Mouse (Mus musculus) R1 (cell line): Measurements from ENCODE around the gene Fgfr2.
A peak's percentile ranks its signal among the peaks of the same experiment; 100 is the strongest.

ENCODE experiments used
- DNase-seq: peaks from one replicate; pipeline ENCODE4 v3.0.0-alpha.2; 2018; ENCODE audit warnings: low read depth, low spot score

The Fgfr2 gene

DNA sequence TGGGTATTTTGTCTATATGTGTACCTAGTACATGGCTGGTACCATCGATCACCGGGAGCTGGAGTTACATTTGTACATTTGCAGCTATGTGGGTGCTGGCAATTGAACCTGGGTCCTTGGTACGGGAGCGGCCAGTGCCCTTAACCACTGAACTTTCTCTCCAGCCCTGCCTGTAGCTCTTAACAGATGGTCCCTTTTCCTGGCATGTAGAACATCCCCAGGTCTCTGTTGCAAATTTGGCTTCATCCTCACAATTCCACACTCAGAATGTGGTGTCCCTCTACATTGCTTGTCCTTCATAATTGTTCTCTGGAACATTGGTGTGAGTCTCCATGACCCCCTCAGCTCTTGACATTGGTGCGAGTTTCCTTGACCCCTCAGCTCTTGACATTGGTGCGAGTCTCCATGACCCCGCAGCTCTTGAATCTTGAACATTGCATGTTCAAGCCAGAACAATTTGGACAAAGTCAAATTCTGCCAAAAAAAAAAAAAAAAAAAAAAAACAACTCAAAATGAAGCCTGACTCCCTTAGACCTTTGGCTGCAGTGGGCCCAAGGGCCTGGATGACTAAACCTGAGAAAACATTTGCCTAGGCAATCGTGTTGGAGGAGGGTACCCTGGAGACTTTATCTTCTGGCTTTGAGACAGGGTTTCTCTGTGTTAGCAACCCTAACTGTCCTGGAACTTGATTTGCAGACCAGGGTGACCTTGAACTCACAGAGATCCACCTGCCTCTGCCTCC is 816.3 kb downstream of the Fgfr2 start:
- no peak for DNase-seq

- no peak for DNase-seq
Observed at GRCm38 (mm10) chr7:132305492-132306375, 817.4 kb downstream of the Fgfr2 start.

DNA sequence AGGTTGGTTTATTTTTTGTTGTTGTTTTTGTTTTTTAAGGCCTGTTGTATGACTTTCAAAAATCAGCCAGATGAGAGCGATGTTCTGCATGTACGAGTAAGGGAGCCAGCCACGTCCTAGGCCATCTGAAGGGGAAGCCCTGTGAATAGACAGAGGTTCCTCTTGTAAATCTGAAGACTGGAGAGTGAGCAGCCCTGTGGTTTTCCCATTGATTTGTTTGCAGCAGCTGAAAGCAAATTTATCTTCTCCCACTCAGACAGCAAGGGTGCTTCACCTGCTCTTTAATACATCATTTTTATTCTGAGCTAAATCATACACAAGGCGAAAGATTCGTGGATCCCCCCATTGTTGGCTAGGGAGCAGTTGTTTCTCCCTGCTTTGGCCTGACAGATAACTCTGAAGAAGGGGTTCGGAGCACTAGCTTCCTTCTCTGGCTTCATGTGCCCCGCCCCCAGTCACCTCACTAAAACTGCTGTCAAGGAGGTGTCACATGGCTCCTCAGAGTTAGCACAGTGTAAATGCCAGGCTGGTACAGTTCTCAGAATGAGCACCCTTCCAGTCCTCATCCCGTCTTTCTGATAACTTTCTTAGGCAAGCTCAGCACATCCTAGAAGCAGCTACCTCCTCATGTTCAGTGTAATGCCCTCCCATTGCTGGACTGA is 818.6 kb downstream of the Fgfr2 start:
- no peak for DNase-seq

DNA sequence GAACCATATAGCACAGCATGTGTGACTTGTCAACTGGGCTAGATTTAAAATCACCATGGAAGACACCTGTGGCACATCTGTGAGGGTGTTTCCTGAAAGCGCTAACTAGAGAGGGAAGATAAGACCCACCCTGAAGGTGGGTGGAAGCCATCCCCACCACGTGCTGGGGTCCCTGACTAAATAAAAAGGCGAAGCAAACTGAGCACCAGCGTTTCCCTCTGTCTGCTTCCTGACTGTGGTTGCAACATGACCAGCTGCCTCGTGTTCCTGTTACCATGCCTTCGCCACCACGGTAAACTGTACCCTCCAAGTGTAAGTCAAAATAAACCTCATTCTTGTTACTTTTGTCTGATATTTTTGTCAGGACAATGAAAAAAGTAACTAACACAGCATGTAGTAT is 819.2 kb downstream of the Fgfr2 start:
- DNase-seq, result no peak

DNA sequence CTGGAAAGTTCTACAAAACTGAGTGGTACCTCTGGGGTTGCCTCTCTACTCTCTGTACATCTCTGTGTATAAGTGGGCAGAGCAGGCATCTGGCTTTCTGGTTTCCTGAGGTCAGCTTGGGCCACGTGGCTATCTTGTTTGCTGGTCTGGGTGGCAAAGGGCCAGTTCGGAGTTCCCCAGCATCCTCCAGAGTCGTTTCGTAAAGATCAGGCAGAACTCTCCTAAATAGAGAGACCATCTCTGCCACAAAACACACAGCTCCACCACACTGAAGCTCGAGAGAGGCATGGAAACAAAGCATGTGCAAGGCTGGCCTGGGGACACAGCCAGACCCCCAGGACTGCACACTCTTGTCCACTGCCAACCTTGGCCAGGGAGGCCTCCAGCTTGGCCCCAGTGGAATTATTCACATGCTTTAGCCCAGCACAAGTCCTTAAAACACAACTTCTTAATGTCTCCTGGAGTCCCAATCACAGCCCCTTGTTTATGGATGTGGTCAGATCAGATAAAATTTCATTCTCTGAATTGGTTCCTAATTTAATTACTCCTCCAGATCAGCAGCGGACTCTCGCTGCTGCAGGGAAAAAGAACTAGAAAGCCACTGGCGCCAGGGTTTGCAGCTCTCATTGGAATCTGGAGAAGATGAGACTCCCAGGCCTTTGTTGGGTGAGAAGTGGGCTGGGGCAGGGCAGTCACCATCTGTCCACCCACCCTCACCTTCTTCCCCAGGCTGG is 820.5 kb downstream of the Fgfr2 start:
- no peak for DNase-seq

GRCm38 (mm10) chr7:132299661-132300210 is 823.4 kb downstream of the Fgfr2 start:
- DNase-seq, result no peak

DNA sequence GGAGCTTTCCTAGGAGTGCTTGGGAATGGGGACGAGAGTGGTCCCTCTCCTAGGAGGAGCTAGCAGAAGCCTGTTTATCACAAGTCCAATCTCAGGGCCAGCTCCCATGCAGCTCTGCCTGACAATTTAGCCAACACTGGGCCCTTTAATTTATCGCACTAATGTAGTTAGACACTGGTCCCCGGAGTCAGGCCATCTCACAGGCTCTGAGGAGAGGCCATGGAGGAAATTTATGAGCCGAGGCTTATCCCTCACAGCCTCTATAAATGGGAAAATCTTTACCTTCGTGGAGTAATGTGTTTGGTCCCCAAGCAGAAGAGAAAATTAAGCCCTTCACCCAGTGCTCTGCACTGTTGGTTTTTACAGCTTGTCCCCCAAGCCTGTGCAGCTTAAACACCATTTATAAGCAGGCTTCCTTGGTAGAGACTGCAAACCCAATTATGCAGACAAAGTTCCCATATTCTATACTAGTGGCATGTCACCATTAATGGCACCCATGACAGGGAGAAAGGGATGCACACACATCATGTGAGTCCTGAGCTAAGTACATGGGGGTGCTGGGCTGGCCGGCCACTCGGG is 824.6 kb downstream of the Fgfr2 start:
- DNase-seq, result no peak

DNA sequence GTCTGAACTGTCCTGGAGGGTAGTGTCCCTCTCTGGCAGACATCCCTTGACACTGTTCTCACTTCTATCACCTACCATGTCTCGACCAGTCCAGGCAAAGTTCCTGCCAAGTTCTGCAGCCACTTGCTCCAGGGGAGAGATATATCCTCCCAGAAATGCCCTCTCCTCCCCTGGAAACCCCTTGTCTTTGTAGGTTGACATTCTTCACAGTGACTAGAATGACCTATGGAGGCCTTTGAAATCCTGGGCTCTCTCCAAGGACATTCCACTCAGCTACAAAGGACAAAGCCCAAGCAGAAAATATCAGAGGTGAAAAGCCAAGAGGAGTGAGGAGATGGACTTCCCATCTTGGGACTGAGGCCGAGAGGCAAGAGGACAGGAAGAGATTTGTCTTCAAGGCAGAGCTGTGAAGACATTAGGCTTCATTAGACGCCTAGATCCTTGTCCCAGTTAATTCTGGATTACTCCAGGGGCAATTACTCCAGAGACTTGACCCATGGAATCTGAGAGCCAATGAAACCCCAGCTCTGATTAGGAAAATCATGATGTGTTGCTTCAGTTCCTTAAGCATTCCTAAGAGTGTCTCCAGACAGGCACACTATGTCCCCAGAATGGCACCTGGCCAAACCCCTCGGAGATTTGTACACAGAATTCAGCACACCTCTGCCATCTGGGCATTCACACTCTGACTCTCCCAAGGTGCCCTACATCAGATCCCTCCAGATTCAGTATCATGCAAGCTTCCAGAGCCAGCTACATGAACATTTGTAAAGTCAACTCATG is 826.3 kb downstream of the Fgfr2 start:
- no peak for DNase-seq

DNA sequence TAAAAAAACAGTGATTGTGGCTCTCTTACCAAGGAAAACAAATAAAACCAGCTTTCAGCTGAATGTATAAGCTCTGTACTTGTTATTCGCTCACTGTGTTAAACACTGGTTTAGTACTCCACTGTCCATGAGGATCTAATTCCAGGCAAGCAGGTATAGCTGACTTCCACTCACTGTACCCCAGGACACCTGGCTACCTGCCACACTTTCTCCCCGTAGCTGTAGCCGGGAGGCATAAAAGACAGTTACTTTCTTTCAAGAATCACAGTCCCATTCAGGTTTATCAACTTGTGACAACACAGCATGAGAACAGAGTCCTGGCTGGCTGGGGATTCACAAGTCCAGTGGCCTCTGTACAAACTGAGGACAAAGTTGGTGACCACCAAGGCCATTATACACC is 827.0 kb downstream of the Fgfr2 start:
- DNase-seq, result no peak

- peak; percentile 8 for DNase-seq
Observed at GRCm38 (mm10) chr7:132287340-132287664, 835.8 kb downstream of the Fgfr2 start.

DNA sequence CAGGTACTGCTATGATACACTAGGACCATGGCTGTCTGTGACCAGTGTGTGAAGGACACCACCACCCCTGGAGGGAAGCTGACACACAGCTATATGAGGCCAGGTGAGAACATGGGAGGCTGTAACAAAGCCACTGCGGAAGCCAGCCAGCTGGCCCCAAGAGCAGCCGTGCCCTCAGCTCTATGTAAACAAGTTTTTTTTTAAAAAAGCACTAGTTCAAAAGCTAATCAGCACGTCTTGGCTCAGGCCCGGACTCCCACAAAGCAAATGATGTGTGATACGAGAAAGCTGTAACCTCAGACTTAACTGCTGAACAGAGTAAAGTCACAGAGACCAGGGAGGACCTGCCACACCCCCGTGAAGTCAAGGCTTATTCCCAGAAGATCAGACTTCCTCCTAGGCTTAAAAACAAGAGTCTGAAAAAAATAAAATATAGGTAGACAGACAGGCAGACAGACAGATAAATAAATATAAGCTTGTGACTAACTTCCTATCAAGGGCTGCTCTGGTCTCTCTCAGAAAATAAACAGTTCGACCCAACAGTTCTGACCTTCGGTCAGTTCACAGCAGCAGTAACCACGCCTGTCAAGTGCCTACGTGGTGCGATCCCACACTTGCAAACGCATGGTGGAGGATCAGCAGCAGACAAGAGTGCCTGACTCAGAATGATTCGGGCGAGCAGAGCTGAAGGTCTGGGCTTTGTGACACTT is 836.4 kb downstream of the Fgfr2 start:
- DNase-seq, result no peak

DNA sequence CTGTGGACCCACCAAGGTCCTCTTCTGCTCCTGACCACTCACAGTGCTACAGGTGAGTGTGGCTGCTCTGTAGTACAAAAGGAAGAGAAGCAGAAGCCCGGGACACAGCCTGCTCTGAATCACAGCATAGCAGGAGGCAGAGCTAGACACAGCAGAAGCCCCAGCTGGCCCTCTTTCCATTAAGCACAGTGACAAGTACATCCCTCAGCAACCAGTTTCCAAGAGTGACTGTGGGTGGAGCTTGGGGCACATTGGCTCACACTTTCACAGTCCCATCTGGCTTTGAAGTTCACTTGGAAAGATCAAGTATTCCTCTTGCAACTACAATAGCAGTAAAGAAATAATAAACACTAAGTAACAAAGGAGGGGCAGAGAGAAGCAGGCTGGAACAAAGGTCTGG is 838.4 kb downstream of the Fgfr2 start:
- no peak for DNase-seq

- DNase-seq, result no peak
Observed at GRCm38 (mm10) chr7:132284048-132284737, 839.0 kb downstream of the Fgfr2 start.

DNA sequence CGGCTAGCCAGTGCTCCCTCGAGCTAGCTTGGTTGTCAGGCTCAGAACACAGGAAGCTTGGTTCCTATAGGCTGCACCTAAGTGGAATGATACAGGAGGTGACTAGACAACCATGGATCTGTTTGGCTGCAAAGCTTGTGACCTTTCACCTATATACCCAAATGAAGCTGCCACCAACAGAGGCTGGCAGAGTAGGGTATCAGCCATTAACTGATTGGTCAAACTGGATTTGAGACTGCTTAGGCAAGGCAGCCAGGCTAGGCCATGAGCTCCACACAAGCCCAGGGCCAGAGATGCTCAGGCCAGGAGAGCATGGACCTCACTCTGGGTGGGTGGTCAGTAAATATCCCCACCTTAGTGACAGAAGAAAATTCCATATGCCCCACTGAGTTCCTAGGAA is 840.6 kb downstream of the Fgfr2 start:
- no peak for DNase-seq

DNA sequence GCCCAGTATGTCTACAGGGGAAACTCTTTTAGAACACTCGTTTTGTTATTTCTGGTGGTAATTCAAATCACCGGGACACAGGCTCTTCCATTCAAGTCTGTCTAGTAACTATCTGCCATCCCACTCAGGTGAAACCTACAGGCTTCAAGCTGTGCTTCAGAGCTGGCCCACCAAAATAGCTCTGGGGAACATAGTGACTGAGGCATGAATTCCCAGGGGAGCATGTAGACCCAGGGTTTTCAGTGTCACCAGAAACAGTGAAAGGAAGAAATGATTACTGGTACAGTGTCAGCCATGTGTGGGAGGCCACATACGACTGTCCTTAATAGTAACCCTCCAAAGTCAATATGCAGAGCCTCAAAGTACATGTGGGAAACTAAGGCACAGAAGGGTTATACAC is 841.0 kb downstream of the Fgfr2 start:
- DNase-seq, result no peak

DNA sequence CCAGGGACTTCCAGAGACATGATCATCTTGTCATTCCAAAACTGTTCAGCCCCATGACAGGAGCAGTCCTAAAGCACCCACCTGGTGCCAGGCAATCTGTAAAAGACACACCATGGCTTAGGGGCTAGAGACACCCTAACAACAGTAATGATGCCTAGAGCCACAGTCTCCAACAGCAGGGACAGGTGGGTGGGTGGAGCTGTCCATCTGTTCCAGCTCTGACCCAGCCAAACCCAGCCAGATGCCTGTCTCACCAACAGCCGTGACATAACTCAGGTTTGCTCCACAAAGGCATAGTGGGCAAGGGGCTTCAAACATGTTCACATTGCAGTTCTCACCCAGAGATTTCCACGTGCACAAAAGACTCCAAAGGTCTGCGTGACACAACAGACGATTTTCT is 841.4 kb downstream of the Fgfr2 start:
- no peak for DNase-seq

GRCm38 (mm10) chr7:132278658-132279057 is 844.5 kb downstream of the Fgfr2 start:
- DNase-seq, result no peak

GRCm38 (mm10) chr7:132276287-132276686 is 846.9 kb downstream of the Fgfr2 start:
- DNase-seq, result no peak
